Mouse (Mus musculus) regulatory T cell (primary cell): ENCODE results near the gene Pex13.

ENCODE experiments used
- in situ Hi-C: fragments of 300-600 bp; cut with MboI, MseI; formaldehyde crosslinking; loops from one replicate; pipeline ENCODE4 v1.15.1; 2025; ENCODE audit warnings: high pct_unique_total_duplicates

The Pex13 gene

DNA sequence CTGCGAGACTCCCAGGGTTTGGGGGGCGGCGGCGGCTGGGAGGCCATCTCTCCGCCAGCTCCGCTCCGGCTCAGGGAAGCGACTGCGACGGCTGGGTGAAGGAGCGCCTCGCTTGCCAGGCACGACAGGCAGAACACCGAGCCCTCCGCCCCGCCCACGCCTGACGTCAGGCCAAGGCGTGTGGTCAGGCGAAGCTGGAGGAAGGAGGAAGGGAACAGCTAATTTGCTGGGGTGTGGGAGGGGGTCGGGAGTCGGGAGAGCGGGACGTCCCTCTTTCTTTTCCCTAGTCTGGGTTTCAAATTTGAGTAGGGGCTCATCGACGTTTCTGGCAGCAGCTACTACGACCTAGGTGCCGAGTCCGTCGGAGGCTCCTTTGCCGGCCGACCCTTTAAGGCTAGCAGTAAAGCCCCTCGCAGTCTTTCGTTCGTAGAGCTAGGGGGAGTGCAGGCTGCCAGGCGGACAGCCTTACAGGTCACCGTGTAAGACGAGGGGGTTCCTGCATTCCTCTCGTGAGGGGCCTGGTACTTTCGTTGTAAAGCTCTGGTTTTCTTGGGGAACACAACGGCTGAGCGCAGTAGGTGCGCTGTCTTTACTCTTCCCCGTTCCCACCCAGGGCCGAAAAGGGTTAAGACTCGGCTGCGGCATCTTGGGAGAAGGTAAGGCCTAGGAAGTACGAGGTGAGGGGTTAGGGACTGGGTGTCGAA, at the start of gene Pex13:
Pex13 (minus strand) TSS at position 162 of the 704 bp plus-strand sequence.
- in situ Hi-C loops, result no loop called here

GRCm38 (mm10) chr11:23712299-23712698, 46.5 kb upstream of the Pex13 start:
- in situ Hi-C loops, result no loop called here

- in situ Hi-C loops, result no loop called here
These were observed 39.0 kb upstream of the Pex13 start for GRCm38 (mm10) chr11:23704604-23705294.

DNA sequence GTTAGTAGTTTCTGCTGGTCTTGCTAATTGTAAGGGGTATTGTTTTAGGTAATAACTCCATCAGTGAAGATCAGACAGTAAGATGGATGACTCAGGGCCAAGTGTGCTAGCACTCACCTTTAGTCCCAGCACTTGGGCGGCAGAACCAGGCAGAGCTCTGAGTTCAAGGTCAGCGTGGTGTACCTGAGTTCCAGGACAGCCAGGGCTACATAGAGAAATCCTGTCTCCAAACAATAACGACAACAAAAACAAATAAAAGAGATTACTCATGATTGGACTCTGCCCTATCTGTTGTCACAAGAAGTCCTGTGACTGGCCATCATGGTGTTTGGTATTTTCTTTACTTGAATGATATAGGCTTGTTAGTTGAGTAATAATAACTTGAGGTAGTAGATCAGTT, 36.1 kb upstream of the Pex13 start:
- in situ Hi-C loops, result no loop called here

- in situ Hi-C loops, result no loop called here
These were observed 33.8 kb upstream of the Pex13 start for GRCm38 (mm10) chr11:23699414-23700095.

DNA sequence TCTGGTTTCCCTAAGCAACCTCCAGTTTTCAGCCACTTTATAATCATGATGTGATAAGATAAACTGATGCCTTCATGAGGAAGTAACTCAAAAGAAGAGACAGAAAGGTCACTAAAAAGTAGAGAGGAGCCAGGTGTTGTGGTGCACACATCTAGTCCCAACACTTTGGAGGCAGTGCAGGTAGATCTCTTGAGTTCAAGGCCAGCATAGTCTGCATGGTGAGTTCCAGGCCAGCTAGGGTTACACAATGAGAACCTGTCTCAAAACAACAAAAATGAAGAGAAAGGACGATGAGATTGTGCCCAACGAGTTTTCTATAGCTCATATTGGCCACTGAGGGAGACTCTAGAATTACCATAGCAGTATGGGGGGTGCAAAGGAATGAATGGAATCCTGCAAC, 32.8 kb upstream of the Pex13 start:
- in situ Hi-C loops, result no loop called here

GRCm38 (mm10) chr11:23695847-23696246, 30.1 kb upstream of the Pex13 start:
- in situ Hi-C loops, result no loop called here

- in situ Hi-C loops, result no loop called here
These were observed 27.5 kb upstream of the Pex13 start for GRCm38 (mm10) chr11:23693286-23693685.

DNA sequence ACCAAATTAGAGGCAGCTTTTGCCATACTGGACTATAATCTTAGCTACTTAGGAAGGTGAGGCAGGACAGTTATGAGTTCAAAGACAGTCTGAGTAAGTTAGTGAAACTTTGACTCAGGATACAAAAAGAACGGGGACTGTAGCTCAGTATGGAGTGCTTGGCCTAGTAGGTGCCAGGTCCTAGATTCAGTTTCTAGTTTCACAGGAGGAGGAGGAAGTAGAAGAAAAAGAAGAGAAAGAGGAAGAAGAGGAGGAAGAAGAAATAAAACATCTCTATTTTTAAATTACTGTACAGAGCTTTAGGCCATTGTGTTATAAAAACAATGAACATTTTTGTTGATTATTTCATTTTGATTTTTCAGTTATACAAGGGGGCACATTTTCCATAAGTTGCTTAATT, 22.3 kb upstream of the Pex13 start:
- in situ Hi-C loops, result no loop called here

DNA sequence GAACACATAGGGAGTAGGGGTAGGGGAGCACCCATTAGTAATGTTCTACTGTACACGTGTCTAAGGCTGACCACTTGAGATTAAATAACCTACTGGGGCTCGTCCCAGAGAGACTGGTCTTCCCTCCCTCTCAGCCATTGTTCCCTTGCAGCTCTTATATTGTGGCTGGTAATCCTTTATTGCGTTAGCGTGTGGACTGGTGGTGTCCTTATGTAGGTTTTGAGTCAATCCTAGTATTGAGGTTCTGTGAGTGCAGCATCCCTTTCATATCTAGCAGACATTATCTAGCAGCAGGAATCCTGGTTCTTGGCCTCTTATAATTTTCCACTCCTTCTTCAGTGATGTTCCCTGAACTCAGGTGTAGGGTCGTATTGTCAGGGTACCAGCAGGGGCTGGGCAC, 20.9 kb upstream of the Pex13 start:
- in situ Hi-C loops, result no loop called here

DNA sequence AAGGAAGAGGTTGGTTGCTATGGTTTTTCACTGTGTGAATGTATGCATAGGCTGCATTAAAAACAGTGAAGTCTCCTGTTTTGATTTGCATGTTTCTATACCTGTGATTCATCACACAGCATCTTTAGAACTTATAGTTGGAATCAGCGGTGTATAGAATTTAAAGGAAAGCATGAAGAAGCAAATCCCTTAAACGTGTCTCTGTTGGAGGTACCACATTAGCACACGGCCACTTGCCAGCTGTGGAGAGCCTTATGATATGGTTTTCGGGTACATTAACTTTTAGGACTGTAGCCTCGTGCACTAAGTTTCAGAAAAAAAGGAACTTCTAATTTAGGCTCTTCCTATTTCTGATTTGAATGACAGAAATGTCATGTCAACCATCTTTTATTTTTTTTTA, 16.8 kb upstream of the Pex13 start:
- in situ Hi-C loops, result loop anchor here (5.0 kb wide), 1 partner anchor 280 kb away; no protein-coding TSS in a partner anchor

- in situ Hi-C loops, result loop anchor here (5.0 kb wide), 1 partner anchor 282 kb away; no protein-coding TSS in a partner anchor
These were observed 14.7 kb upstream of the Pex13 start for GRCm38 (mm10) chr11:23680435-23680950.

GRCm38 (mm10) chr11:23679044-23679642, 13.4 kb upstream of the Pex13 start:
- in situ Hi-C loops, result loop anchor here (10.0 kb wide), 1 partner anchor 56 kb away; no protein-coding TSS in a partner anchor

DNA sequence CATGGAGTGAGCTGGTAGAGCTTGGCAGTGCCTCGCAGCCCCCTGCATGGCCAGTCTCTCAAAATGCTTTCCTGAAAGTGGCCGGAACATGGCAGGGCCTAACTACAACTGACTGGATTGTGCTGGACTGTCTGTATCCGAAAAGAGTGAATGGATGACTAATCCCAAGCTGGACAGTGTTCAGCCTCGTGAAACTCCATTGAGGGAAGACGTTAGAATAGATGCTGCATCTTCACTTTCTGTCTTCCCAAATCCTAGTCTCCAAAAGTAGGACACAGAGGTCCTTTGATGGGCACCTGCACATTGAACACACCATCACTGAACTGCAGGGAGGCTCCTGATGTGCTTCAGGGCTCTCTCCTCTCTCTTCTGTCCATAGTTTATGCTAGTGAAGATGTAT, 10.3 kb upstream of the Pex13 start:
- in situ Hi-C loops, result loop anchor here (10.0 kb wide), 1 partner anchor 59 kb away; no protein-coding TSS in a partner anchor

- in situ Hi-C loops, result loop anchor here (10.0 kb wide), 1 partner anchor 62 kb away; no protein-coding TSS in a partner anchor
These were observed 6.5 kb upstream of the Pex13 start for GRCm38 (mm10) chr11:23672256-23672749.

- in situ Hi-C loops, result no loop called here
These were observed 1.4 kb upstream of the Pex13 start for GRCm38 (mm10) chr11:23667128-23667527.

GRCm38 (mm10) chr11:23666526-23666925, 767 bp upstream of the Pex13 start:
- in situ Hi-C loops, result no loop called here

DNA sequence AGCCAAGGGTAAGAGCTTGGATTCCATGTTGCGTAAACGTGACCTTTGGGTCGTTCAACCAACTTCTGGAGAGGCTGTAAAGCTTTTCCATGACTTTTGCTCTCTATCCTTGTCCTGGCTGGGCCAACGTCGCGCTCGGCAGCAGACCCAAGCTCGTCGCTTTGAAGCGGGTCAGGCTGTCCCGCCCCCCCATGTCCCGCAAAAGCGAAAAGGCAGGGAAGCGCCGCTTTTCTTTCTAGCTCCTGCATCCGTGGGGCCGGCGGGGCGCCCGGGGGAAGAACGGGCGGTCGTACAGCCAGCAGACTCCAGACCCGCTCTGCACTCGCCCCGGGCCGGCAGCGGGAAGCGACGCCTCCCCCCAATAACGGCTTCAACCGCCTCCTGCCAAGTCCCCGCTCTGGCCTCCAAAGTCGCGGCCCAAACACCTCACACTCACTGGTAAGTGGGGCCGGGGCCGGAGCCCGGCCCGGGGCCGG, 410 bp downstream of the Pex13 start, which contains the start of gene Pus10:
Pus10 (plus strand) TSS at position 364 of the 476 bp plus-strand sequence.
- in situ Hi-C loops, result no loop called here

DNA sequence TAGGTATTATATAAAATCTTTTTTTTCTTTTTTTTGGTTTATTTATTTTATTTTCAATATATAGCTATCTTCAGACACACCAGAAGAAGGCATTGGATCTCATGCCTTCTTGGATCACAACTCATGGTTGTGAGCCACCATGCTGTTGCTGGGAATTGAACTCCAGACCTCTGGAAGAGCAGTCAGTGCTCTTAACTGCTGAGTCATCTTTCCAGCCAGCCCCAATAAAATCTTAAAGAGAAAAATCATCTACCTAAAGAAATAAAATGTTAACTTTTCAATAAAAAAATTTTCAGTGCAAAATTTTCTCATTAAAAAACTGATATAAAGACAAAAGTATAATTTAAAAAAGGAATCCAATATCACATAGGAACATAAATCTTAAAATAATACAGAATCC, 1.5 kb downstream of the Pex13 start:
- in situ Hi-C loops, result no loop called here

- in situ Hi-C loops, result no loop called here
These were observed 8.0 kb downstream of the Pex13 start for GRCm38 (mm10) chr11:23657791-23658190.

DNA sequence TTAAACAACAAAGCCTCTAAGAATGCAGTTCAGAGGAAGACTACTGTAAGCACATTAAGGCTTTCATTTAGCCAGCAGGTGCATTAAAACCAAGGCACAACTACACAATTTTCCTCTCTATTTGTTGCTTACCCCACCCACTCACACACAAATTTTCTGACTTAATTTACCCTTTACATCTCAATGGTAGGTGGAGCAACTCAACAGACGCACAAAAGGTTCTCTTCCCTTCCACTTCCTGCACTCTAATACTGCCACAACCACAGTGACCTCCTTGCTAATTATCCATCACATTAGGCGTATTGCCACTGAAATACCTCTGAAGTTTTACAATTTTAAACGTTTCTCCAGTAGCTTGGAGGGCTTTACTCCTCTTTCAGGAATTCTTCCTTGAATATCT, 12.1 kb downstream of the Pex13 start:
- in situ Hi-C loops, result no loop called here
